Mouse (Mus musculus) CH12.LX (cell line): Measurements from ENCODE around the gene Lmf2.

ENCODE experiments used
- CTCF ChIP-seq, 2 experiments: IDR thresholded peaks in 1 of 2; conservative IDR thresholded peaks in 1 of 2; 2 replicates each; pipeline ENCODE4 v1.5.1; 2011 to 2012; ENCODE audit warnings: low read depth in 2 of 2, low read length in 2 of 2, improper control_type of control experiment in 1 of 2, inconsistent platforms in 1 of 2, mild to moderate bottlenecking in 1 of 2, moderate library complexity in 1 of 2
- EP300 ChIP-seq: IDR thresholded peaks from 2 replicates; pipeline ENCODE4 v1.6.1; 2011; ENCODE audit warnings: low read length, improper control_type of control experiment
- GABPA ChIP-seq: IDR thresholded peaks from 2 replicates; pipeline ENCODE4 v1.6.1; 2012; ENCODE audit warnings: low read depth, low read length, improper control_type of control experiment, inconsistent platforms; ENCODE audit not compliant: insufficient replicate concordance
- HCFC1 ChIP-seq: IDR thresholded peaks from 2 replicates; pipeline ENCODE4 v1.6.1; 2012; ENCODE audit warnings: low read depth, mild to moderate bottlenecking, inconsistent platforms, low read length, improper control_type of control experiment
- IRF4 ChIP-seq: IDR thresholded peaks from 2 replicates; pipeline ENCODE4 v1.6.1; 2014; ENCODE audit warnings: low read depth, mild to moderate bottlenecking, inconsistent platforms, low read length, improper control_type of control experiment
- MAFK ChIP-seq: IDR thresholded peaks from 2 replicates; pipeline ENCODE4 v1.6.1; 2011; ENCODE audit warnings: low read length, improper control_type of control experiment; ENCODE audit not compliant: insufficient replicate concordance
- MAZ ChIP-seq: IDR thresholded peaks from 2 replicates; pipeline ENCODE4 v1.6.1; 2012; ENCODE audit warnings: low read depth, mild to moderate bottlenecking, inconsistent platforms, low read length, improper control_type of control experiment, moderate library complexity
- POLR2A ChIP-seq: IDR thresholded peaks from 2 replicates; pipeline ENCODE4 v1.6.1; 2011; ENCODE audit warnings: low read depth, mild to moderate bottlenecking, improper control_type of control experiment, low read length
- RAD21 ChIP-seq: IDR thresholded peaks from 2 replicates; pipeline ENCODE4 v1.6.1; 2011; ENCODE audit warnings: low read depth, mild to moderate bottlenecking, low read length, improper control_type of control experiment, moderate library complexity
- SIN3A ChIP-seq: IDR thresholded peaks from 2 replicates; pipeline ENCODE4 v1.6.1; 2012; ENCODE audit warnings: low read length, improper control_type of control experiment, inconsistent platforms
- ZNF384 ChIP-seq: IDR thresholded peaks from 2 replicates; pipeline ENCODE4 v1.6.1; 2012; ENCODE audit warnings: low read depth, low read length, improper control_type of control experiment, inconsistent platforms

GRCm38 (mm10) chr15:89305966-89306365 lies 49.5 kb downstream of the Lmf2 start:
- no peak for TF ChIP-seq CTCF (conservative IDR thresholded peaks at IDR 0.05 in 1 of 2, IDR thresholded peaks at IDR 0.05 in 1 of 2; ENCODE audit: low read depth in 2 of 2, low read length in 2 of 2)
- no peak for TF ChIP-seq POLR2A
- TF ChIP-seq IRF4 = no peak
- no peak for TF ChIP-seq MAFK
- no peak for TF ChIP-seq ZNF384
- no peak for TF ChIP-seq GABPA
- no peak for TF ChIP-seq RAD21
- no peak for TF ChIP-seq HCFC1
- TF ChIP-seq EP300 = no peak
- TF ChIP-seq SIN3A = no peak
- no peak for TF ChIP-seq MAZ
